Mouse (Mus musculus) lung, adult 2 months (tissue): ENCODE results near the gene Nr3c2.

Experiments used
- CTCF ChIP-seq: fragments of 200-500 bp; IDR thresholded peaks from 2 replicates; pipeline ENCODE4 v1.5.1; 2011; ENCODE audit warnings: mild to moderate bottlenecking, low read length, control low read depth; ENCODE audit not compliant: insufficient read depth
- POLR2A ChIP-seq: fragments of 200-500 bp; IDR thresholded peaks from 2 replicates; pipeline ENCODE4 v1.6.1; 2011; ENCODE audit warnings: low read depth, mild to moderate bottlenecking, control low read depth, low read length, borderline replicate concordance; ENCODE audit errors: extremely low read depth

- TF ChIP-seq POLR2A (no peak), CTCF (no peak)
Observed at GRCm38 (mm10) chr8:77114769-77115168, 215.5 kb downstream of the Nr3c2 start.
